Mouse (Mus musculus) thymus, adult 2 months (tissue): ENCODE results near the gene Ttn. TPM values are rescaled to one million over a fixed set of nuclear protein-coding genes. Genes with fewer than 3 reads are reported as not detected.

ENCODE experiments used
- DNase-seq: peaks from one replicate; pipeline ENCODE4 v3.0.0; 2021
- H3K27ac ChIP-seq: fragments of 200-500 bp; 2 replicates; pipeline ENCODE4 v1.5.1; 2012; ENCODE audit warnings: low read length, control low read depth; ENCODE audit not compliant: control insufficient read depth, insufficient read depth
- H3K27me3 ChIP-seq: fragments of 200-500 bp; 2 replicates; pipeline ENCODE4 v1.6.1; 2012; ENCODE audit warnings: mild to moderate bottlenecking, low read length, moderate library complexity, mixed read lengths; ENCODE audit not compliant: control insufficient read depth, insufficient read depth
- H3K36me3 ChIP-seq: fragments of 200-500 bp; 2 replicates; pipeline ENCODE4 v1.6.1; 2012; ENCODE audit warnings: mild to moderate bottlenecking, low read length, moderate library complexity; ENCODE audit not compliant: control insufficient read depth, insufficient read depth
- H3K4me1 ChIP-seq: fragments of 200-500 bp; replicated peaks from 2 replicates; pipeline ENCODE4 v1.6.1; 2012; ENCODE audit warnings: low read length; ENCODE audit not compliant: control insufficient read depth, insufficient read depth
- H3K4me3 ChIP-seq: fragments of 200-500 bp; 2 replicates; pipeline ENCODE4 v1.5.1; 2012; ENCODE audit warnings: mild to moderate bottlenecking, low read length, control low read depth, moderate library complexity; ENCODE audit not compliant: control insufficient read depth, insufficient read depth
- CTCF ChIP-seq: fragments of 200-500 bp; IDR thresholded peaks from 2 replicates; pipeline ENCODE4 v1.5.1; 2012; ENCODE audit warnings: mild to moderate bottlenecking, control low read depth, low read length, moderate library complexity, borderline replicate concordance; ENCODE audit not compliant: control insufficient read depth, poor library complexity, insufficient read depth; ENCODE audit errors: extremely low read depth
- POLR2A ChIP-seq: fragments of 200-500 bp; IDR thresholded peaks from 2 replicates; pipeline ENCODE4 v1.6.1; 2012; ENCODE audit warnings: mild to moderate bottlenecking, low read length, control low read depth, moderate library complexity; ENCODE audit not compliant: control insufficient read depth, poor library complexity, insufficient read depth; ENCODE audit errors: extremely low read depth
- WGBS: fragments of 180-500 bp; shearing (Covaris S2); methylation state at CpG from one replicate; pipeline ENCODE4 v1.1.7; 2018; 5-methylcytosine and 5-hydroxymethylcytosine counted together
- polyA plus RNA-seq: library from polyadenylated mRNA; depleted of rRNA; stranded (reverse); fragments of >200 nt; gene quantifications from 2 replicates; pipeline ENCODE4 v1.2.3, GENCODE M21; 2012

The Ttn gene
- polyA plus RNA-seq, 1 experiment = 2.9 TPM

GRCm38 (mm10) chr2:76688162-76688561, 294.2 kb downstream of the Ttn start:
- WGBS = 91% methylated on average over 7 of the region's 7 CpGs
- no peaks in the 10 kb centered on the region for H3K4me1 ChIP-seq
- TF ChIP-seq POLR2A (no peak), CTCF (no peak)

GRCm38 (mm10) chr2:76687608-76688007, 294.7 kb downstream of the Ttn start:
- no peaks in the 10 kb centered on the region for H3K4me1 ChIP-seq
- no peak for DNase-seq
- H3K27ac ChIP-seq = no peak overlapping the region
- 84% methylated on average over 3 of the region's 3 CpGs for WGBS
- no peaks in the 10 kb centered on the region for H3K27me3 ChIP-seq
- H3K36me3 ChIP-seq = peaks cover 58% of the 10 kb centered on the region
- H3K4me3 ChIP-seq = no peak overlapping the region
- TF ChIP-seq CTCF = no peak
- TF ChIP-seq POLR2A = no peak

More at GRCm38 (mm10) chr2:76688162-76688561, 294.2 kb downstream of the Ttn start:
- Histone ChIP-seq H3K27ac (no peak overlapping the region; the same call in 1 of the 2 replicates), H3K36me3 (peaks cover 58% of the 10 kb centered on the region), H3K4me3 (no peak overlapping the region), H3K27me3 (no peaks in the 10 kb centered on the region)
- DNase-seq = no peak

- Histone ChIP-seq H3K27me3 (no peaks in the 10 kb centered on the region), H3K4me3 (no peak overlapping the region), H3K36me3 (peaks cover 62% of the 10 kb centered on the region), H3K4me1 (no peaks in the 10 kb centered on the region), H3K27ac (no peak overlapping the region)
- TF ChIP-seq CTCF = no peak
- TF ChIP-seq POLR2A = no peak
- no peak for DNase-seq
- 96% methylated on average over 3 of the region's 3 CpGs for WGBS
Observed at GRCm38 (mm10) chr2:76686986-76687385, 295.4 kb downstream of the Ttn start.

GRCm38 (mm10) chr2:76682301-76682700, 300.0 kb downstream of the Ttn start:
- no peak overlapping the region for H3K4me3 ChIP-seq
- H3K27ac ChIP-seq = no peak overlapping the region
- no peaks in the 10 kb centered on the region for H3K4me1 ChIP-seq
- TF ChIP-seq POLR2A = no peak
- peaks cover 55% of the 10 kb centered on the region for H3K36me3 ChIP-seq
- DNase-seq = no peak
- 95% methylated on average over 8 of the region's 8 CpGs for WGBS
- H3K27me3 ChIP-seq = no peaks in the 10 kb centered on the region

- WGBS = 87% methylated on average over 13 of the region's 13 CpGs
- Histone ChIP-seq H3K36me3 (peaks cover under 1% of the 10 kb centered on the region; the same call in 1 of the 2 replicates), H3K27ac (no peak overlapping the region), H3K4me1 (peaks cover 15% of the 10 kb centered on the region), H3K4me3 (no peak overlapping the region), H3K27me3 (no peaks in the 10 kb centered on the region)
- TF ChIP-seq CTCF (no peak), POLR2A (no peak)
- DNase-seq = no peak
Observed at GRCm38 (mm10) chr2:76676401-76677226, 305.7 kb downstream of the Ttn start.

- Histone ChIP-seq H3K4me1 (peaks cover 15% of the 10 kb centered on the region), H3K27ac (no peak overlapping the region), H3K36me3 (no peaks in the 10 kb centered on the region), H3K27me3 (no peaks in the 10 kb centered on the region), H3K4me3 (no peak overlapping the region)
- no peak for TF ChIP-seq CTCF
- TF ChIP-seq POLR2A = no peak
- 36% methylated on average over 4 of the region's 4 CpGs for WGBS
- no peak for DNase-seq
Observed at GRCm38 (mm10) chr2:76675949-76676348, 306.4 kb downstream of the Ttn start.

- no peak for TF ChIP-seq CTCF
- no peak for TF ChIP-seq POLR2A
- Histone ChIP-seq H3K27me3 (no peaks in the 10 kb centered on the region), H3K36me3 (no peaks in the 10 kb centered on the region), H3K4me3 (peak overlapping the region; percentile 68), H3K27ac (no peak overlapping the region), H3K4me1 (peaks cover 15% of the 10 kb centered on the region)
- under 1% methylated on average over 44 of the region's 44 CpGs for WGBS
- DNase-seq = peak; percentile 30
Observed at GRCm38 (mm10) chr2:76675451-76675850, 306.9 kb downstream of the Ttn start.
